Mouse (Mus musculus): Measurements from ENCODE around the gene Syt16.

Gene Syt16

DNA sequence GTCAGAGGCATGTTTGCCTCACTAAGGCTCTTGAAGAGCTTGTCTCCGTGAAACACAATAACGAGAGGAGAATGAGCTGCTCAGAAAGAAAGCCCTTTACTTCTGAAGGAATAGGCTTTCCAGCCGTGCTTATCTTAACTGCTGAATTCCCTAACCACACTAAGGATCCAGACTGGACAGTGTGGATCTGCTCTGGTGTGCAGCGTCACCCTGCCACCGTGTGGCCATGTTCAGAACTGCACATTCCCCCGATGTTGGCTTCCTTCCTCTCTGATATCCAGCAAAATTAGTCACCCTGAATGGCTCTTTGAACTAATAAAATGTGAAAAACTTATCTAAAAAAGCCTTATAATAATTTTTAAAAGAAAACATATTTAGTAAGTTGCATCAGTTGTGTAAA, 16.3 kb downstream of the Syt16 start:
- peak; percentile 86 for DNase-seq

- peak; percentile 42 for DNase-seq
Measured at GRCm38 (mm10) chr12:74014739-74015270, 17.3 kb downstream of the Syt16 start.

GRCm38 (mm10) chr12:74015491-74015890, 18.0 kb downstream of the Syt16 start:
- DNase-seq, result no peak

- no peak for DNase-seq
Measured at GRCm38 (mm10) chr12:74023260-74023659, 25.8 kb downstream of the Syt16 start.

DNA sequence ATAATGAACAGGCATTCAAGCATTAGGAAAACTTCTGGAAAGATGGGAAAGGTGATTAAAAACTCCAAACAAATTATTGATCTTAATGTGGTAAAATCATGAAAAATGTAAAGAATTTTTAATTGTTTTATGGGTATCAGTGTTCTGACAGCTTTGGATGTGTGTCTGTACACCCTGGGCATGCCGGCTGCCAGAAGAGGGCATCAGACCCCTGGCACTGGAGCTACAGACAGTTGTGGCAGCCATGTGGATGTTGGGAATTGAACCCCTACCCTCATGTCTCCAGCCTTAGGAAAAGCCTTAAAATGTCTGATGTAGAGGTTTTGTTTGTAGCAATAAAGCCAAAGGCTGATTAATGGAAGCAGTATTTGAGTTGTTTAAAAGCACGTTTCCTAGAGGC, 27.5 kb downstream of the Syt16 start:
- DNase-seq, result no peak

DNA sequence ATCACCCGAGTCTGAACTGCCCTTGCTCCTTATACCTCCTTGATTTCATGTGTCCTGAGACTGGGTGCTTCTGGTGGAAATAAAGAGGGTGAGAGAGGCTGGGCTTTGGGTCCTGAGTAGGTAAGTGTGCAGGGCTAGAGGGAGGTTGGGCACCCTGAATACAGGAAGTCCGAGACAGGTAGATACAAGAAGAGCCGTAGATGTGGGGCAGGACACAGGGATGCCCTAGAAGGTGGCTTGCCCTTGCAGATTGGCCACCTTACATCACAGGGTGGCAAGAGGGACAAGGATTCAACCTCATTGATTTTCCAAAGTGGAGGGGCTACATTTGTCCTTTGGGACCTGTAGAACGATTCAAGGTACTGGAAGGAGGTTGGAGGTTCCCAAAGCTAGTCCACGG, 45.8 kb downstream of the Syt16 start:
- no peak for DNase-seq

DNA sequence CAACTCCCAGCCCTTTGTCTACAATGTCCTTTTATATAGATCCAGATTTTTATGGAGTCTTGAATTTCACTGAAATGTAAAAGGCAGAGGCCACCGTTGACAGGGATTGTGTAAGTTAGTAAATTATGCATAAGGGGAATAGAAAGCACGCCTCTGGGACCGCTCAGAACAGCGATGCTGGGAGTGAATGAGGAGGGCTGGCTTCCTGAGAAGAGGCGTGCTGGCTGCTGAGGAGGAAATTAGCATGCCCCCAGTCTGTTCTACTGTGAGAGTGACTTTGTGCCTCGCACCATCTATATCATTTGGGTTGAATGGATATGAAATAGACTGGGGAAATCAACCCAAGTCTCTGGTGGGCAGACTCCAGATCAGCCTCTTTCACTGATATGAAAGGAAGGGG, 46.3 kb downstream of the Syt16 start:
- DNase-seq, result no peak

DNA sequence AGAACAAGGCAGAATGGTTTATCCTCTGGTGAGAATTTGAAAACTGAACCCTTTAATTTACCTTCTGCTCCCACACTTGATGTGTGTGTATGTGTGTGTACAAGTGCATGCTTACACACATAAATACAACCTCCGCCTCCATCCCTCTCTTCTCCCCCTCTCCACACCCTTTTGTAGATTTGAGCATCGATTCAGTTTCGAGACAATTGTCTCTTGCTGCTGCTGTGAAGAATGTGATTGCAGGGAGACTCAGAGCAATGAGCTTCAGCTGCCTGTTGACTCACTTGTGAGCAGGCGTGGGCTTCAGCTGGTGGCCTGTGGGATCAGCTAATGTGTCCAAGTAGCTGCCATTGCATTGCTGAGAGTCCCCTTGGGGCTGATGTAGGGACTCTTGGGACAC, 46.8 kb downstream of the Syt16 start:
- no peak for DNase-seq

DNA sequence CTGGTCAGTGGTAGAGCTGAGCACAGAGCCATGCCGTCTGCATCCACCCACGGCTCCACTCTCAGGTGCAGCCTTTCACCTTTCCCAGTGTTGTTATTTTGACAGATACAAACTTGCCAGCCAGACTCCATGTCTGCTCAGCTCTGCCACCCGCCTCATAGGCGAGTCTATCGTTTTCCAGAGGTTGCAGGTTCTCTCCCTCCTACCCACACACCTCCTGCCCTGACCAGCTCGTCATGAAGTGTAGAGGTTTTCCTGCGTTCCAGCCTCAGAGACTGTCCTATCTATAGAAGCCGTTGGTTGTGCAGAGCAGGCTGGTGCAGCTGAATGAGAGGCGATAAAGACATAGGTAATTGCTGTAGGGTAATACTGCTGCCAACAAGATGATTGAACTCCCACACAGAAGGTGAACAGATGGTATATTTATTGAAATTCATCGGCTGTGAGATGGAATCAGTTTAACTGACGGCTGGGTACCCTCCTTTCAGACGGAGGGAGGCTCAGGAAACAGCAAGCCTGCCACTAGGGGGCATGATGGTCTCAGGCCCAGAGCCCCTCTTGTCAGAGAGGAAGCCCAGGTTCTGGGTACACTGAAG, 58.0 kb downstream of the Syt16 start:
- peak; percentile 9 for DNase-seq

DNA sequence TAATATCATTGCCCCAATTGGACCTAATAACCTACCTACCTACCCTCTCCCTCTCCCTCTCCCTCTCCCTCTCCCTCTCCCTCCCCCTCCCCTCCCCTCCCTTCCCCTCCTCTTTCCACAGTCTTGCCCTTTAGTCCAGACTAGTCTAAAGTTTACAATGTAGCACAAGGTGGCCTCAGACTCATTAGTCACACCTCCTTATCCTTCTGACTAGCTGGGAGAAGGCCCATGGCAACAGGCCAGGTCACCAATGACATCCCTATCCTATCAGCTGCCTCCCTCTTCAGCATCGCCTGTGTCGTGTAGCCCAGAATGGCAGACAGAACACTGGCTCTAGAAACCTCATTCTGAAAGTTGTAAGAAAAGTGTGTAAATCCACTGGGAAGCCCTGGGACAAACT, 58.7 kb downstream of the Syt16 start:
- no peak for DNase-seq

GRCm38 (mm10) chr12:74062547-74062946, 65.1 kb downstream of the Syt16 start:
- DNase-seq, result no peak

DNA sequence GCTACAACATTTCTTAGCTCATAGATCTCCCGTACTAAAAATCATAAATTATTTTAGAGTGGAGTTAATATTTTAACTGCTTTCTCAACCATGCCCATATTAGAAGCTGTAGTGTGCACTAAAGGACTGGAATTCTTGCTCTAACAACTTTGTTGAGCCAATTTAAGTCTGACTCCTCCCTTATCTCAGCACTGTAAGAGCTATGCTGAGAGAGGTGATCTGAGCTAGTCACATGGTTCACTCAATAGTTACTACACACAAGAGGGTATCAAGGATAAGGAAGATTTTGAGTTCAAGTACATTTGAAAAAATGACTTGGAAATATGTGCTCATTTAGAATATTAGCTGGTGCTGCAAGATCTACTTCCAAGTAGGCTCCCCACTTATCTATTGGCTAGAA, 71.5 kb downstream of the Syt16 start:
- DNase-seq, result no peak

DNA sequence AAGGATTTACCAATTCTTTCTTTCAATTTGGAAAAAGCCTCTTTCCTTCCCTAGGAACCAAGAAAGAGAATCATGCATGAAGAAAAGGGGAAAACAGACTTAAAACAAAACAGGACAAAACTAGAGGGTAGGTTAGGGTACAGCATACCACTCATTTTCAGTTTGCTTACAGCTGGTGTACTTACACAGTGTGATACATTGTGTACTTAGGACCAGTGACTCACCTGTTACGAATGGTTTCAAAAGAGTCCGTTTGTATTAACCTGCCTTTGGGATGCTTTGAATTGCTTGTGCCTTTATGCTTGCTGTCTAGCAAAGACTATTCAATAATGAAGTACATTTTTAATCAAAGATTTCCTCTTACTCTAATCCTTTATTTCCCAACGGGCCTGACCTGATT, 78.1 kb downstream of the Syt16 start:
- no peak for DNase-seq

GRCm38 (mm10) chr12:74076091-74076490, 78.6 kb downstream of the Syt16 start:
- DNase-seq, result no peak

- no peak for DNase-seq
Measured at GRCm38 (mm10) chr12:74081122-74081521, 83.7 kb downstream of the Syt16 start.

DNA sequence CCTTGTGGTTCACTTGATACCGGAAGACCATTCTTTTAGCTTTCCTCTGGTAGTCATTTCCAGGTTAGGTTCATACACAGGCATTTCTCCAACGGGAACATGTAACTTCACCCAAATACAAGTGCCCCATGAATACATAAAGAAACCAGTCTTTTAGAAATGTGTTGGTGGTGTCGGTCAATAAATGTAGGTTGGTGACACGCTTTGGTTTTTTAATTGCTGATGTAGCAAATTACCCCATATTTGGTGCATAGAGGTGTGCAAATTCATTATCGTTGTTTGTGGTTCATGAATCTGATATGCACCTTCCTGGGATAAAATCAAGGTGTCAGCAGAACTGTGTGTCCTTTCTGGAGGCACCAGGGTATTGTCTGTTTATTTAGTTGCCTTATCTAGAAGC, 86.9 kb downstream of the Syt16 start:
- DNase-seq, result no peak

DNA sequence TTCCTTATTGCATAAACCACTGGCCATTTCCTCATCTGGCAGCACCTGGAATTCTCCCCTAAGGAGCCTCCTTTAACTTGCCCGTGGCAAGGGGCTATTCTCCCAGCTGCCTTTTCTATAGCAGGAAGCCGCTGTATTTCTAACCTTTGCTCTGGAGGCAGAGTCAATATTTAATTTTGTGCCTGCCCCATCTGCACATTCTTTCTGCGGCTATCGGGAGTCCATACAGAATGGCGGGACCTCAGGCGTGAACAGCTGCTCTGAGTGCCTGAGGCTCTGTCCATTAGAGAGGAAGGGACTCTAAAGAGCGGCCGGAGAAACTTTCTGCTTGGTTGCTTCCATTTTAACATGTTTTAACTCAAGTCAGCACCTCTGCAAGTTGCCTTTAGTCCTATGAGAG, 89.6 kb downstream of the Syt16 start:
- peak; percentile 5 for DNase-seq

DNA sequence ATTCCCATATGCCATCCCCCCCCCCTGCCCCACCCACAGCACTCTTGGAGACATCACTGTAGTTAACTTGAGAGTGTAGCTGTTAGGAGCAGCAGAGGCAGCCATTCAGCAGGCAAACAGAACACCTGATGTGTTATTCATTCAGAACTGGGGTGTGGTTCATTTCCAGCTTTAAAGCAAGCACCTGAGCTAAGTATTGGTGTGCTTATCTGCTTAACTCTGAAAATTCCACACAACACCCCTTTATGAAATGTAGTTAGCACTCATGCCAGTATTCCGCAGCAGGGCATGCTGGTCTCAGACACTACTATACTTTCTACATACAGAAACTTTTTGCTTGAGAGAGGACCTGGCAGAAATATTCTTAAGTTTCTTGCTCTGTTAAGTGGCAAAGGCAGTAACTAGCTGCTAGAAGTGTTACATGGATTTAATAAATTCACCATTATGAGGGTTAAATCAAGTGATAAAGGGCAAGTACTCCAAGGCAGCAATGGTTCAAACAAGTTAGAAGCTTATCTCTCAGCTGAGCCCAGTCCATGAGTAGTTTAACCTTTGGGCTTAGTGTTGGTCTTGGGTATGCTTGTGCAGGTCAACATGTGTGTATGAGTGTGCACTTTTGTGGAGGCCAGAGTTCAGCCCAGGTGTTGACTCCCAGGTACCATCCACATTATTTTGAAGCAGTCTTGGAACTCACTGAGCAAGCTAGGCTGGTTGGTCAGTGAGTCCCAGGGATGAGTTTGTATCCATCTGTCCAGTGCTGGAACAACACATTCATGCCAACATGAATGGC, 92.1 kb downstream of the Syt16 start:
- no peak for DNase-seq

DNA sequence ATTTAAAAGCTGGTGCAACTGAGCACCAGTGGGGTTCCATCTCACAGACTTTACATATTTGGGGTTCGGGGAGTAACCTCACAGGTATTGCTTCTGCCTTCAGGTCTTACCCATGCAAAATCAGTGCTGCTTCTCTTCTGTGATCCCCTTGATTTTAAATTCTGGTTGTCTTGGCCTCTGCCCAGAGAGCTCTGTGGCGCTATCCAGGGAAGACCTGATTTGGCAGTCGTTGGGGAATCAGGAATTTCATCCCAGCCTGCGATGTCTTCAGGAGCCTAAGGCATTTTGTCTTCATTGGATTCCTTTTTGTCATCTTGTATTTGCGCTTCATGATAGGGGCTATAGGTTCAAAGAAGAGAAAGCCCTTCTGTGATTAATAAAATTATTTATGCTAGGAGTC, 95.1 kb downstream of the Syt16 start:
- DNase-seq, result no peak

- no peak for DNase-seq
Measured at GRCm38 (mm10) chr12:74093110-74093509, 95.6 kb downstream of the Syt16 start.

- DNase-seq, result no peak
Measured at GRCm38 (mm10) chr12:74094701-74095100, 97.2 kb downstream of the Syt16 start.

DNA sequence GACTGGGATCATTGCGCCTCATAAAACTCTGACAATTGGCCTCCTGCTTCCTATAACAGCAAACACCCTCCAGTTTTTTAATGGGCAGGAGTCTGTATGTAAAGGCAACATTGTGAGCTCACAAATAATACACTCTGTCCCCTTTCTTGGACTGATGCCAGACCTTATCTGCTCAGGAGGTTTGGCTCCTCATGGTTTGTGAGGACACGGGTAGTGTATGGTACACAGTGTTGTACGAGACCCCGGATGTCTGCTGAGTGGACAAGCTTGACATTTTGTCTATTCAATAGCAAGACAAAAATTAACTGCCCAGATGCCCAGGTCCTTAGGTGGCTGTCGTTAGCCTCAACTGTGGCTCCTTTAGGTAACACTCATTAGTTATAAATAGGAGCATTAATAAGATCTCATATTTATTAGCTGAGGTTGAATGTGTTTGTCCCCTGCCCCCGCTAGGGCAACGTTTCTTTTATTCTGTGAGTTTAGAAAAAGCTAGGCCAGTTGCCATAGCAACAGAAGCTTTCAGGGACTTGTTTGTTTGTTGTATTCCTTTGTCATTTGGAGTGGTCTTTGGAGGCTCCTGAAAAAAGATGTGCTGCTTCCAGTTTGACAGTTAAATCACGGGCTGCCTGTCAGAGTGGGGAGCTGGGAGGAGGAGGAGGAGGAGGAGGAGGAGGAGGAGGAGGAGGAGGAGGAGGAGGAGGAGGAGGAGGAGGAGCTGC, 101.3 kb downstream of the Syt16 start:
- DNase-seq, result no peak

- DNase-seq, result no peak
Measured at GRCm38 (mm10) chr12:74105811-74106513, 108.5 kb downstream of the Syt16 start.
